Mouse (Mus musculus): ENCODE data around the gene Fchsd2.

The Fchsd2 gene

GRCm38 (mm10) chr7:101074170-101074767, 18.4 kb upstream of the Fchsd2 start:
- DNase-seq, result no peak

GRCm38 (mm10) chr7:101083562-101084166, 9.0 kb upstream of the Fchsd2 start:
- no peak for DNase-seq

- DNase-seq, result no peak
Observed at GRCm38 (mm10) chr7:101084816-101085456, 7.7 kb upstream of the Fchsd2 start.

- no peak for DNase-seq
Observed at GRCm38 (mm10) chr7:101085779-101086178, 6.9 kb upstream of the Fchsd2 start.

GRCm38 (mm10) chr7:101088687-101089086, 4.0 kb upstream of the Fchsd2 start:
- no peak for DNase-seq

GRCm38 (mm10) chr7:101089242-101089641, 3.4 kb upstream of the Fchsd2 start:
- DNase-seq, result no peak

GRCm38 (mm10) chr7:101093231-101093630, 568 bp downstream of the Fchsd2 start:
- DNase-seq, result no peak

GRCm38 (mm10) chr7:101094746-101095145, 2.1 kb downstream of the Fchsd2 start:
- DNase-seq, result no peak

- no peak for DNase-seq
Observed at GRCm38 (mm10) chr7:101095560-101095959, 2.9 kb downstream of the Fchsd2 start.

- DNase-seq, result no peak
Observed at GRCm38 (mm10) chr7:101096576-101096975, 3.9 kb downstream of the Fchsd2 start.

- DNase-seq, result no peak
Observed at GRCm38 (mm10) chr7:101097084-101097483, 4.4 kb downstream of the Fchsd2 start.

GRCm38 (mm10) chr7:101099981-101100380, 7.3 kb downstream of the Fchsd2 start:
- DNase-seq, result no peak

GRCm38 (mm10) chr7:101101156-101101691, 8.6 kb downstream of the Fchsd2 start:
- no peak for DNase-seq

- DNase-seq, result no peak
Observed at GRCm38 (mm10) chr7:101106666-101107065, 14.0 kb downstream of the Fchsd2 start.

- DNase-seq, result no peak
Observed at GRCm38 (mm10) chr7:101107073-101107810, 14.6 kb downstream of the Fchsd2 start.

- peak; percentile 98 for DNase-seq
Observed at GRCm38 (mm10) chr7:101107968-101108652, 15.4 kb downstream of the Fchsd2 start.

- DNase-seq, result no peak
Observed at GRCm38 (mm10) chr7:101108653-101109005, 16.0 kb downstream of the Fchsd2 start.

- no peak for DNase-seq
Observed at GRCm38 (mm10) chr7:101109006-101109855, 16.6 kb downstream of the Fchsd2 start.

- no peak for DNase-seq
Observed at GRCm38 (mm10) chr7:101109856-101110350, 17.2 kb downstream of the Fchsd2 start.

GRCm38 (mm10) chr7:101113410-101113809, 20.7 kb downstream of the Fchsd2 start:
- DNase-seq, result no peak

GRCm38 (mm10) chr7:101114328-101114727, 21.7 kb downstream of the Fchsd2 start:
- DNase-seq, result no peak

- DNase-seq, result no peak
Observed at GRCm38 (mm10) chr7:101119391-101119790, 26.7 kb downstream of the Fchsd2 start.

Data from kidney, adult 18-20 months (tissue).